Mouse (Mus musculus) neural tube, embryonic 10.5 days (tissue): ENCODE measurements around the gene Gas6.
A peak's percentile ranks its signal among the peaks of the same experiment; 100 is the strongest.

Experiments used
- DNase-seq: peaks from one replicate; pipeline ENCODE4 v3.0.0-alpha.2; 2017; ENCODE audit warnings: low spot score; ENCODE audit errors: extremely low spot score

Gas6 gene

GRCm38 (mm10) chr8:13462392-13462791 is 31.9 kb downstream of the Gas6 start:
- no peak for DNase-seq

GRCm38 (mm10) chr8:13461843-13462242 is 32.4 kb downstream of the Gas6 start:
- peak; percentile 74 for DNase-seq

GRCm38 (mm10) chr8:13461085-13461765 is 33.1 kb downstream of the Gas6 start:
- no peak for DNase-seq

- no peak for DNase-seq
Observed at GRCm38 (mm10) chr8:13459431-13459830, 34.9 kb downstream of the Gas6 start.

DNA sequence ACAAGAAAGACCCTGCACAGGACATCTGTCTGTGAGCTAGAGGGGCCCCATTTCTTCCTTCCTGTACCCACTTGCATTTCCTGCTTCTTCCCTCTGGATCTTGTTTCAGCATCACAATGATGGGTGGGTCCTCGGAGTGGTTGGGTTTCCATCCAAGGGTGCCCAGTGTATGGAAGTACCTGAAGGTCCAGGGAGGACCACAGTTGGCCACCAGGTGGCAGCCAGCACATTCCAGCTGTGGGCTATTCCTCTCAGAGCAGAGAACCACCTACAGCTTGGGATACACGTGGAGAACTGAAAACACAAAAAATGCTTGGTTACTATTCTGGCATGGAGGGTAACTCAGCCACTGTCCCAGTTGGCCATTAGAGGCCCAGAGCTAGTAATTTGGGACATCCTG is 39.0 kb downstream of the Gas6 start:
- peak; percentile 25 for DNase-seq

- DNase-seq = no peak
Observed at GRCm38 (mm10) chr8:13454341-13455113, 39.8 kb downstream of the Gas6 start.

- DNase-seq = no peak
Observed at GRCm38 (mm10) chr8:13451747-13452277, 42.5 kb downstream of the Gas6 start.

GRCm38 (mm10) chr8:13448145-13448544 is 46.1 kb downstream of the Gas6 start:
- peak; percentile 36 for DNase-seq

GRCm38 (mm10) chr8:13446456-13446855 is 47.8 kb downstream of the Gas6 start:
- no peak for DNase-seq

GRCm38 (mm10) chr8:13442152-13442551 is 52.1 kb downstream of the Gas6 start:
- no peak for DNase-seq

DNA sequence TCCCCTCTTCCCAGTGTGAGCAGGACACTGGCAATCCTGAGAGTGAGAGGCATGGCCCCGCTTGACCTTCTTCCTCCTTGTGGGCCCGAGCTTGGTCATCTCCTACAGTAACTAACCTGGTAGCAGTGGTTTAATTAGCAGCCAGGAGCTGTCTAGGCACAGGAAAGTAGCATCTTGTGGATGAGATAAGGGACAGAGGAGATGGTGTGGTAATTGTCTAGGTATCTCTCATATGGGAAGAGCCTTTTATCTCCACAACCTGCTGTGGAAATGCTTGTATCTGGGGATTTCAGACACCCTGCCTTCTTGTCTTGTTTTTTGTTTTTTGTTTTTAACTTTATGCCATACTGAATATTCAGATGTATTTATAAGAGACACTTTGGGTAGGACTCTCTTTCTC is 56.8 kb downstream of the Gas6 start:
- no peak for DNase-seq

DNA sequence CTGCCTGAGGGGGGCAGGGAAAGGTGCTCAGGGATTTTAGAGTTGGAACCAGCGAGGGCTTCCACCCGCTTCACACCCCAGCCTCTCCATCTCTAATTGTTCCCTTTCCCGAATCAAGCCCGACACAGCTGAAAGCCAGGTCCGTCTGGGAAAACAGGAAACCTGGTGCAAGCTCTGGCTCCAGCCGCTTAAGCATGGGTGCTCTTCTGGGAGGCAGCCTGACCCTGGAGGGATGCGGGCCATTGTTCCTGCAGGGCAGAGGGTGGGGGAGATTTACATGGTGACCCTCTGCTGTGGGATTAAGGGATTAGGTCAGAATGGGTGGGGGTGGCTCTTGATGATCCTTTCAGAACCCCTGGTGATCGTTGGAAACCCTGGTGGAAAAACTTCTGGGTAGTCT is 58.2 kb downstream of the Gas6 start:
- no peak for DNase-seq

GRCm38 (mm10) chr8:13434889-13435288 is 59.4 kb downstream of the Gas6 start, which contains the start of gene Tmem255b:
Gene Tmem255b (plus strand): TSS chr8:13435189.
- no peak for DNase-seq

- no peak for DNase-seq
Observed at GRCm38 (mm10) chr8:13433130-13433529, 61.2 kb downstream of the Gas6 start.

- DNase-seq = no peak
Observed at GRCm38 (mm10) chr8:13430866-13431265, 63.4 kb downstream of the Gas6 start.

- no peak for DNase-seq
Observed at GRCm38 (mm10) chr8:13430412-13430811, 63.9 kb downstream of the Gas6 start.

DNA sequence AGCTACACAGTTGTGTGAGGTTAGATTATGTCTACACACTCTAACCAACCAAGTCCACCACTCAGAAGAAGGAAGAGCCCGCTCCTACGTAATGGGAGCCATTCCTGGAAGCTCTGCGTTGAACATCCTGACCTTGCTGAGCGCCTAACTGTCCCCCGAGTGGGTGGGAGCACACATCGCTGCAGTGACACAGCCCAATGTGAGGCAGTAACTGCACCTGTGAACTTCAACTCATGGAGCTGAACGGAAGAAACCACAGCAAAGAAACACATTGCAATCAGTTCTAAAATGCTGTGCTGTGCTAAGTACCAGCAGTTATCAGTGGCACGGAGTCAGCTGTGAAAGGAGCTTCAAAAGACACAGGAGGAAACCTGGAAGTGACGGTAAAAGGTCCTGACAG is 66.1 kb downstream of the Gas6 start:
- DNase-seq = no peak

- DNase-seq = no peak
Observed at GRCm38 (mm10) chr8:13427351-13427750, 66.9 kb downstream of the Gas6 start.

GRCm38 (mm10) chr8:13420970-13421369 is 73.3 kb downstream of the Gas6 start:
- no peak for DNase-seq

DNA sequence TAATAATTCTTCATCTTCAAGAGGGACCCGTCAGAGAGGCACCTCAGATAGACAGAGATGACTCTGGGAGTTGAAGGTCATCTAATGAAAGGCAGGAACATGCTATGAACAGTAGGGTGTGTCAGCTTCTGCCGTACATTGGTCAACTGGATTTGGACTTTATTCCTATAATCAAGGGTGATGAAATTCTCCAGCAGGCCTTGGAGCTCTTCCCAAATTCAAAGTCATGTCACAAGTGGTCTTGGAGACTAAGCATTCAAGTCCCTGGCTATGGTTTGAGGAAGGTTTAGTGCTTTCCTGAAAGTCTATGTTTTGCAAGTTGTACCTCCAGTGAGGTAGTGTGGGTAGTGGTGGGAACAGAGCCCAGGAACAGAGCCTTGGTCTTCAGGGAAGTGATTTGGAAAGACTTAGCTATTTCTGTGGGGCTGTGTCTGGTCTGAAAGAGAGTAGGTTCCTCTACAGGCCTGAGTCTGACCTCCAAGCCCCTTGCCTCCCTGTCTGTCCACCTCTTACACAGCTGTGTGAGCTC is 75.1 kb downstream of the Gas6 start:
- no peak for DNase-seq

DNA sequence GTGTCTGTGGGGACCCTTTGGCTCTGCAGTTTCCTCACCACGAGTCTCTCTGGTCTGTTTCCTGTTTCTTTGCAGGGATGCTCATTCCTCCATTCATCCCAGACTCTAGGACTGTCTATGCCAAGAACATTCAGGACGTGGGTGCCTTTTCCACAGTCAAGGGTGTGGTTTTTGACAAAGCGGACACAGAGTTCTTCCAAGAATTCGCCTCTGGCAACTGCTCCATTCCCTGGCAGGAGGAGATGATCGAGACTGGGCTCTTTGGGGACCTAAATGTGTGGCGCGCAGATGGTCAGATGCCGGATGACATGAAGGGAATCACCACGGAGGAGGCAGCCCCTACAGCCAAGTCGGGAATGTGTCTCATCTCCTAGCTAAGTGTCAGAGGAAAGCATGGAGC is 78.4 kb downstream of the Gas6 start:
- no peak for DNase-seq
